Mouse (Mus musculus): ENCODE measurements at regions not wholly inside any gene's neighbourhood (a gene's known extent, or its start where the extent isn't known, plus 50 kb on each side); places are given as distances from the start of the nearest gene placed in this dataset.

DNA sequence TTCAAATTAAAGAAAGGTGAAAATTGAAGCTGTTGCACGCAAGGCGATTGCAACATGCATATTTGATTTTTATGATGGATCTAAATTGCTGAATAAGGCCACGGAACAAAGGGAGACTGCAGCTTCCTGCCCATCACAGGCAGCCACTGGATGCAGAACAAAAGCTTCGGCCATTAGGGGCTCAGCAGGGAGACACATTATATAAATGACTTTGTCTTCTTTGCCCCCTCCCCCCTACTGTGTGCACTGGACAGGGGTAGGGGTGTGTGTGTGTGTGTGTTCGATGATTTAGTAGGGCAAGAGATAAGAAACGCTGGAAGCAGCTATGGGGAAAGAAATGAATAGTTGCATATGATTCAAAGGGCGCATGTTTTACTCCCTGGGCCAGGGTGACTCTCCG is 481.2 kb upstream of the Pmfbp1 start:
- no peak for DNase-seq (ENCODE audit: low spot score in 2 of 2)

DNA sequence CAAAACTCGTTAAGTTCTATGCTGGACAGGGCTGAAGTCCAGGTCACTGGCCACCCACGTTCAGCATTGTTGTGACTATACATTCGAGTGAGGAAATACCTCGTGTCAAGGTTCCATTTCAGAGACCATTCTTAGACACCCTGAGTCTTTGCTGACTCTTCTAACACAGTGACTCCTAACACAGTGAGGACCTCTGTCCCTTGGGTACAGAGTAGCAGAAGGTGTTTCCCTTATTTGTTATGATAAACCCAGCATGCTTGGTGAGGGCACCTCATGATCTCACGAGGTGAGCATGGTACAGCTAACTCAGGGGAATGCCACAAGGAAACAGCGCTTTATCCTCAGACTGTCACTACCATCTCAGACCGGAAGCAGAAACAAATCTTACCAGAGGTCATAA is 480.2 kb upstream of the Pmfbp1 start:
- DNase-seq (ENCODE audit: low spot score in 2 of 2) = no peak

DNA sequence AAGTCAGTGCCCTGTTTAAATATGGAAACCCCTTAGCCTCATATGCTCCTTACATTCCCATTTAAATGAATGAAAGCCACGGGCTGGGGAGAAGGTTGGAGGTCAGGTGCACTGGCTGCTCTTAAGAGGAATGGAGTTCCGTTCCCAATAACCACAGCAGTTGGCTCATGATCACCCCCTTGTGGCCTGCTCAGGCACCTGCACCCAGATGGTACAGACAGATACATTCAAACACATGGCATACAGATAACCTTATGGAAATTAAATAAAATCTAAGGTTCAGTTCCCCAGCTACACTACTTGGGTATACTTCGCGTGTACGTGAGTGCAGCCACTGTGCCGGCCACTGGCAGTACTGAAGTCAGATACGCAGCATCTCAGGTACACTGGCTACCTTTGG is 479.1 kb upstream of the Pmfbp1 start:
- no peak for DNase-seq (ENCODE audit: low spot score in 2 of 2)

DNA sequence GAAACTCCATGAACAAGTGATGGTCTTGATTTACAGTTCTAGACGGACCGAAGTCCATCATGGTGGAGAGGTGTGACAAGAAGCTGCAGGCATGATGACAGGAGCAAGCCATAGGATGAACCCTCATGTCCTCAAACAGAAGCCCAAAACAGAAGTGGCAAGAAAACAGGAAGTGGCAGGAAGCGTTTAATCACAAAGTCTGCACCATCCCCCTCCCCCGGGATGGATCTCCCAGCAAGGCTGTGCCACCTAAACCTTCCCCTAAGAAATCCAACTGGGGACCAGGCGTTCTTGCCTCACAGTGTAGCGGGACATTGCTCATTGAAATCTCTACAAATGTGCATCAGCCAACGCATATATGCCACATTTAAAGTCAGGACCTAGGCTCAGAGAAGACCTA is 474.3 kb upstream of the Pmfbp1 start:
- DNase-seq (ENCODE audit: low spot score in 2 of 2) = no peak

DNA sequence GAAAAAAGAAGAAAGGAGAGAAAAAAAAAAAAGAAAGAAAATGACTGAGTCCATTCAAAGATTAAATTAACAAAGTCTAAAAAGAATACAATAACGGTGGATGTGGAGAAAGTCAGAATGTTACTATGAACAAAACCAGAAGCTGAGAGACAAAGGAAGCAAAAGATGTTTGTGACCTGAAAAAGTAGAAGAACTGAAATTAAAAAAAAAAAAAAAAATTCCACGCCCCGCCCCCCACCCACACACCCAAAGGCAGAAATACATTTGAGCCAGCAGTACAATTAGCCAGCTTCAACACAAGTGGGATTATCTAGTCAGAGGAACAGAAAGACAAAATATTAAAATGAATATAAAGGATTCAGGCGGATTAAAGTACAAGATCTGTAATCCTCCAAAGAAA is 473.7 kb upstream of the Pmfbp1 start:
- DNase-seq (ENCODE audit: low spot score in 2 of 2) = no peak

DNA sequence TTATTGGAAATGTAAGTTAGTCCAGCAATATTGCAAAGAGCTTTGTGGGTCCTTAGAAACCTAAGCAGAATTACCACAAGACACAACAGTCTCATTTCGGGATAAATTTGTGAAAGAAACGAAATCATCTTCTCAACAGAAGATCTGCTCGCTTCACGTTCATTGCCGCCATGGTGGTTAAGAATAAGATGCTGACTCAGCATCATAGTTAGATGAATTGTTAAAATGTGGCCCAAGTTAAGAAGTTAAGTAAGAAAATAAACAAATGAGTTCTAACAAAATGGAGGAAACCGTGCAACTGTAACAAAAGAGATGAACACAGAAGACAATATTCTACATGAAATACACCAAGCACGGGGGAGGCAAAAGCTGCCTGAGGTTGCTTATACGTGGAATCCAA is 465.9 kb upstream of the Pmfbp1 start:
- no peak for DNase-seq (ENCODE audit: low spot score in 2 of 2)

DNA sequence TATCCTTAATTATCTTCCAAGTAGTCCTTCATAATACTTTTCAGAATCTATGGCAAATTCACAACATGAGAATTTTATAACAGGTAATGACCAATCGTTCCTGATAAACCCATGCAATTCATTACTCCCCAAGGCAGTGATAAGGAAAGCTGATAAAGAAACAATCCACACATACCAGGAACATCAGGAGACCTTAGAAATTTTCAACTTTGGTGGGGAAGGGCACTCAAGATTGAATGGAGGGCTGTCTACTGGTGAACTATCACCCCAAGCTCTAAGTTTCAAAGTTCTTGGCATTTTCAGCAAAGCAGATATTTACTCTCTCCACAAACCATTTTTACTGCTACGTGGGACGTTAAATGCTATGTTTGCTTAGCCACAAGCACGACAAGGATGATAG is 440.2 kb upstream of the Pmfbp1 start:
- DNase-seq (ENCODE audit: low spot score in 2 of 2) = no peak

DNA sequence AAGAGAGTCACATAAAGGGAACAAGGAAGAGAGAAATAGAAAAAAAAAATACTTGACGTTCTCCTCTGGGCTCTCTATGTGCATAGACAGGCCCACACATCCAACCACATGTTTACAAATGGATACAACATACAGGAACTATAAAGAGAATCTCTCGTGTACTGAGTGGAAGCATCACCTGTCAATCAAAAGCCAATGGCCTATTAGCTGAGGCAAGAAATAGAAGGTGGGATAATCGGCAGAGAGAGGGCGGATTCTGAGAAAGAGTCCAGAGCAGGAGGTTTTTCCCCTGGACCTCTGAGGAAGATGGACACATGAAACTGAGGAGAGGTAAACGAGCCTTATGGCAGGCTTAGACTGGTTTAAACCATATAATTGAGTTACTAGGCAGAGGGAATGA is 434.7 kb upstream of the Pmfbp1 start:
- no peak for DNase-seq (ENCODE audit: low spot score in 2 of 2)

DNA sequence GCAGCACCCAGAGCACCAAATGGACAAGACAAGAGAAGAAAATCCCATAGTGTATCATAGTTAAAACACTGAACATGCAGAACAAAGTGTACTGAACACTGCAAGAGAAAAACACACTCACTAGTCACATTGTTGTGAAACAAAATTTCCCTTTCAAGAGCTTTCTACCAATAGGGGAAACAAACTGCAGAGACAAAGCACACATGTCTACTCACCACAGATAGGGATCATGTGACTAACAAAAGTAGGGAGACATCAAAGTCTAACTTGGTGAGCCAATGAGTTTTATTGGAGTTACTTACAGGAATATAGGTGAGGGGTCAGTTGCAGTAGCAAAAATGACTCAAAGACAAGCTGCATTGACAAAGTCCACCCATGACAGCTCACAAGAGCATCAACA is 431.5 kb upstream of the Pmfbp1 start:
- no peak for DNase-seq (ENCODE audit: low spot score in 2 of 2)

DNA sequence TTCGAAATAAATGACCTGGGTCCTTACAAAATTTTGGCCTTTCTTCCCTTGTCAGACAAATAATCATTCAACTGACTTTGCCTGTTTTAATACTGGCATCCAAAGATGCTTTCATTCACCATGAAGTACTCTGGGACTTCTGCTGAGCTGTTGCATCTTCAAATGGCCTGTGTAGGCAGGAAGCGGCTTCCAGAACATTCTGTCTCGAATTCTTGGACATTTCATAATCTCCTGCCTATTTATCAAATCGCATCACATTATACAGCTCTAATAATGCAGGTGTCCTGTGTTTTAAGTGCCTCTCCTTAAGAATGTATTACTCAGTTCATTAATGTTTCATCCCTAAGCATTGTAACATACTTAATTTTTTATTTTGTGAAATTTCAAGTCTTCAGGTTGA is 420.1 kb upstream of the Pmfbp1 start:
- DNase-seq (ENCODE audit: low spot score in 2 of 2) = no peak

DNA sequence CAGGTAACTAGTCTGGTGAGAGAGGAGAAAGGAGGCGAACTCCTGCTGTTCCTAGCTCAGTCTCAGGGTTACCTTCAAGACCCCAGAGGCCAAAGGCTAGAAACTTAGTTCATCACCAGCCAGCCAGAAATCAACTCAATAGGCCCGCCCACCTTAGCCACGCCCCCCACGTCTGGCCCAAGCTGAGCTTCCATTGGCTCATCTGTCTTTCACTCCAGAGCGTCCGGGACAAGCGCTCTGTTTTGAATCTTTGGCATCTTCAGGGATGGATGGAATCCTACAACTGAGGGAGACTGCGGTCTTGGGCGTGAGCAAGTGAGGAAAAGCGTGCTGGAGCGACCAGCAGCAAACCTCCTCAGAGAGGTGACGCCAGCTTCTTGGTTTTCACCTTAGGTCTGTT is 418.8 kb upstream of the Pmfbp1 start:
- no peak for DNase-seq (ENCODE audit: low spot score in 2 of 2)

DNA sequence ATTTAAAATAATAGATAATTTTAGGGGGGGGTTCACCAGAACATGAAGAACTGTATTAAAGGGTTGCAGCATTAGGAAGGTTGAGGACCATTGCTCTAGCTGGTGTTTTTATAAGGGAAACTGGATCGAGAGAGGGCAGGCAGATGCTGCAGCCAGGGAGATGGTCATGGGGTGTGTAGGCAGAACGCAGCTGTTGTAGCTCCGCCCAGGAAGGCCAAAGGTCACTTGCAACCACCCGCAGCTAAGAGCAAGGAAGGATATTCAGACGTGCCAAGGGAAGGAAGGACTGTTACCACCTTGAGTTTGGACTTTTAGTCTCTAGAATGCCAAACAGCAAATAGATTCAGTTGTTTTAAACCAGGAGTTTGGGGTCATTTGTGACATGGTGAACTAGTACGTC is 414.6 kb upstream of the Pmfbp1 start:
- no peak for DNase-seq (ENCODE audit: low spot score in 2 of 2)

DNA sequence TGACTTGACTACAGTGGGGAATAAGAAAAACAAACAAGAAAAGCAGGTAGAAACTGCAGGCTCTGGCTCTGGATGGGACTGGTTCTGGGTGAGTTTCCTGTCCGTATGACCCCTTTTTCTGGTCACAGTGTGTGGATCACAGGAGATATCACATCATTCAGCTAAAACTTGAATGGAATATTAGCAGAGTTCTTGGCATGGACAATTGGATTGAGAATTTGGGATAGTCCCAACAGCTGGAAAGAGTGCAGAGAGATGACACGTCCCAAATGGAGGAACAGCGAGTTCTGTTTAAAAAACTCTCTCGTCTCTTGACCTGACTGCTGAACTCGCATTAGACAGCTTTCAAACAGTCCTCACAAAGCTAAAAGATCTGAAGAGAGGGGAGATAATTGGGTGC is 412.5 kb upstream of the Pmfbp1 start:
- DNase-seq (ENCODE audit: low spot score in 2 of 2) = no peak

DNA sequence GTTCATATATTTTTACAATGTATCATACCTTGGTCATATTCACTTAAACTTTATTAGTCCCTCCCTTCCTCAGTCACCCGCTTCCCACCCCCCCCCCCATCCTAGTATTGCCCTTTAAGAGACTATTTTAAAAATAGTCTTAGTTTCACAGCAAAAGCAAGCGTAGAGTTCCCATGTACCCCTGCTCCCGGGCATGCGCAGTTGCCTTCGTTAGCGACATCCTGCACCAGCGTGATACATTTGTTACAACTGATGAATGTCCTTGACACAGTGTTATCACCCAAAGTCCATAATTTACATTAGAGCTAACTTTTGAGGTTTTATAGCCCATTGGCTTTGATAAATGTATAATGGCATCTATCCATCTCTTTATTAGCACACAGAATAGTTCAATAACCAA is 408.7 kb upstream of the Pmfbp1 start:
- DNase-seq (ENCODE audit: low spot score in 2 of 2) = no peak

DNA sequence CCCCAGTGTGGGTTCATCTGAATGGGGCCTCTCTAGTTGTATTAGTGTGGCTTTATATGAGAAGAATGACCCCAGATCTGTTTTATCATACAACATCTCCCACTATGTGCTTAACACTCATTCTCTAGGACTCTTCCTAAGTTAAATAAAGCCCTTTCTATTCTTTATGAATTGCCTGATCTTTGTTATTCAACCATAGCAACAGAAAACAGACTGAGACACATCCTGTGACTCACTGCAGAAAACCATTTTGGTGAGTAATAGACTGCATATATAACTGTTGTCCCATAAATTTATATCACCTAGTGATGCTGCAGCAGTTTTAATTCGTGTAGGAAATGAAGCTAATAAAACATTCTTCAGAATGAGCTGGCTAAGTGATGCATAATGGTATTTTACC is 406.0 kb upstream of the Pmfbp1 start:
- DNase-seq (ENCODE audit: low spot score in 2 of 2) = no peak

DNA sequence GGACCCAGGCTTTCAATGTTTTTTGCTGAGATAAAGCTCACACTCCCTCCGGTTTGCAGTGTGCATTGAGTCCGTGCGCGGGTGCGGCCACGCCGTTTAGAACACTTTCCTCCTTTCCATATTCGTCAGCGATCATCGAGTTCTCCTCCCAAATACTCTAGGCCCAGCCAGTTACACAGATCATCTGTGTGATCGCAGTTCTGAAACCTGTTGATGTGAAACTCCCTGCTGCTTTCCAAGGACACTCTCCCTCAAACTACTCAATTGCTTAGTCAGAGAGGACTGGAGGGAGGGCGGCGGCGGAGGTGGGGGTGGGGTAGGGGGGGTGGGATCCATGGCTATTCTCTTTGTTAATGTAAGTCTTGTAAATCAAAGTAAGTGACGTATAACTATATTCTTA is 394.2 kb upstream of the Pmfbp1 start:
- no peak for DNase-seq (ENCODE audit: low spot score in 2 of 2)

DNA sequence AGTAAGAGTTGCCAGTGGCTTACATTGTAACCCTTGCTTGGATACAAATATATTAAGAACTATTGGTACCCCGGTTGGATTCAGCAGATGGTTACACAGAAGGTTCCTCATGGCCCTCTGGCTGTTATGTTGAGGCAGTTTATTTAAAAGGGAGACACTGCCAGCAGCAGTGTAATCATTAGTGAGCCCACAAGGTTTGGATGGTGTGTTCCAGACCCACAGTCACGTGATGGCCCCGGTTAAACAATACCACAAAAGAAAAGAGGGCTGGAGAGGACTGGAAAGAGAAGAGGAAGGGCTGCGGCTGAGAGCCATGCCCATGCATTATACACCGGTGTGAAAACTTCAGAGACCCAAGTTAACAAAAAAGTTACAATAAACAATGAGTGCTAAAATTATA is 392.4 kb upstream of the Pmfbp1 start:
- no peak for DNase-seq (ENCODE audit: low spot score in 2 of 2)

DNA sequence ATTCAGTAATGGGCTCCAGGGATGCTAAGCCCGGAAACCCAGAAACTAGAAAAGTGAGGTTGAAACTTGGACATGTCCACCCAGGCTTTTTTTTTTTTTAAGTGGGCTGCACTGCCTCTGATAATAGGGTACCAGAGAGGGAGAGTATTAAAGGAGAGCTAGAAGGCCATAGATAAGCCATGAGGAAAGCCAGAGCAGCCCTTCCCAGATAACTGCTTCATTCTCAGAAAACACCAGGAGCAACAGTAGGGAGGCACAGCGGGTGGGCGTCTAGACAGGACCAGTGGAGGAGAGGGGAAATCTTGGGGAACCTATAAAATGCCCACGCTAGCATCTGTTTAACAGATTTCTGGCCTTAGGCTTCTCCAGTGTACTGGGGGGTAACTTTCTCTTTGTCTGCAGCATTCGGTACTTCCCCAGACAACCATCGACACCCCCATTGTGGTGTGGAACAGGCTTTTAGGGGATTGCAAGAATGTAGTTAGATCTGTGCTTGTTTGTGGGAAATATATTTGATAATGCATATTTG is 389.0 kb upstream of the Pmfbp1 start:
- no peak for DNase-seq (ENCODE audit: low spot score in 2 of 2)

DNA sequence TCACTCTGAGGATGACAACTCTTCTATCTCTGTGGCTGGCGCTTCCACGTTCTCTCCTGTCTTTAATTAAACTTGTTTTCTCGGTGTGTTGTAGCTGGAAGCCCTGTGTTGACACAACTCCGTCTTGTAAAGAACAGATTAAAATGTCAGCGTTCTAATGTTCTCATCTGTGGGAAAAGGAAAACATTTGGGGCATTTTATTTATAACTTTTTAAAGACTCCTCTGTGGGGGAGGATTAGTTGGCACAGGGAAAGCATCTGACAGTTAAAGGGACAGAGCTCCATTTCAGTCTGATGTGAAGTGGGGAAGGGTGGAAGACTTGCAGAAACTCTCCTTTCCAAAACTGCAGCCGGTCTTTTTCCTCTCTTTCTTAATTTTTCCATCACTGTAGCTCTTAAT is 388.1 kb upstream of the Pmfbp1 start:
- no peak for DNase-seq (ENCODE audit: low spot score in 2 of 2)

DNA sequence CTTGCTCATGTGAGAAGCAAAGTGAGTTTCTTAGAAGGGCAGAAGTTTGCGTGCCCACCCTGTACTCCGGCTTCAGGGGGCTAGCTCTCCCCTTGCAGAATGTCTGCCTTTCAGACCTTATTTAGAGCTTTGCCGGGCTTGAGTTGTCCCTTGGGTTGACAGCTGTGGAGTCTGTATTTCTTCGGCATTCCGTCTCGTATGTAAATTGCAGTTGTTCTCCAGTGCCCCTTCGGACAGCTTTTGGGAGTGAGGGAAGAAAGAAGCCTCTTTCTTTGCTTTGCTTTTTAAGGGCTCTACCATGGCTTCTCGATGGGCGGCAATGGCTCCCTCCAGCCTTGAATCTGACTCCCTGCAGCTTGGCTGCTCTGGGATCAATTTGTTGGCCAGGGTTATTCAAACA is 386.9 kb upstream of the Pmfbp1 start:
- no peak for DNase-seq (ENCODE audit: low spot score in 2 of 2)

DNA sequence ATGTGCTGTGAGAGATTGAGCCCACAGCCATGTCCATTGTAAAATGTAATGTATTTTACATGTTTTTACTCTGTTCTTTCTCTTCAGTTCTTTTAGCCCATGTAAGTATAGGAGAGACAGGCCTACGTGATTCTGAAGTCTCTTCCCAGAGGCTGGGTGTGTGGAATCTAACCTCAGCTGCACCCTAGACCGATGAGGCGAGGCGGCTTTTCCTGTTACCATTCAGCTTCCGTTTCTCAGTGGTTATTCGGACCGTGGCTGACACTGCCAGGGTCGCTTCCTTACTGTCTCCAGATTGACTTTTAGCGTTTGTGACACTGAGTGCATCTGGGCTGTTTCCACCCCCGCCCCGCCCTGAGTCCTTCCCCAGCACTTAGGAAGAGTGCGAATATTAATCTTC is 386.1 kb upstream of the Pmfbp1 start:
- DNase-seq (ENCODE audit: low spot score in 2 of 2) = no peak

DNA sequence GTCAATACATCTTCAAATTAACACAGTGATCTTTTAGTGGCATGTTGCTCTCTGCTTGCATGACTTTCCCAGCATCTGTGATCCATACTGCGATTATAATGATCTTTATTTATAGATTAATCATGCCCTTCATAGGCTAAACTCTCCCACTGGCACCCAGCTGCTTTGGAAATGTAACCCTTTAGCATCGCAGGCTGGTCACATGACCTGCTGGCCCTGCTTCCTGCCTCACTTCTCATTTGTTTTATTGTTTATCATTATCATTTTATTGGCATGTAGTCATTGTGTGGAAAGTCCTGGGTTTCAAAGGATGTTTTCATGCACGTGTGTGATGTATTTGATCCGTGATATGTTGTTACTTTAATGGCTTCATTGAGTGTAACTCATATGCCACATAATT is 384.4 kb upstream of the Pmfbp1 start:
- no peak for DNase-seq (ENCODE audit: low spot score in 2 of 2)

DNA sequence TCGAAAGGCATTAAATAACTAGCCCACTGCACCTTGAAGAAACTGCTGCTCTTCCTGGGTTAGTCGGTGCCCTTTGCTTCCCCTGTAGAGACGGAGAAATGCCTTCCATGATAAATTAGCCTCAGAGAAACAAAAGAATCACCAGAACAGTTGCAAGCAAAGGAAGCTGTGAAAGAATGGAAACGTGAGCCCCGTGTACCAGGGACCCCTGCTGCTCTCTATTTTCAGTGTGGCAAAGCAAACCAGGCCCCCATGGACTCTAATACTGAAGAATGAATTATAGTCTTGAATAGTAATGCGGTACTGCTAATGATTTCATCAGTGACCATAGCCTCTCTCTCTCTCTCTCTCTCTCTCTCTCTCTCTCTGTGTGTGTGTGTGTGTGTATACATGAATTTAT is 372.1 kb upstream of the Pmfbp1 start:
- DNase-seq (ENCODE audit: low spot score in 2 of 2) = no peak

DNA sequence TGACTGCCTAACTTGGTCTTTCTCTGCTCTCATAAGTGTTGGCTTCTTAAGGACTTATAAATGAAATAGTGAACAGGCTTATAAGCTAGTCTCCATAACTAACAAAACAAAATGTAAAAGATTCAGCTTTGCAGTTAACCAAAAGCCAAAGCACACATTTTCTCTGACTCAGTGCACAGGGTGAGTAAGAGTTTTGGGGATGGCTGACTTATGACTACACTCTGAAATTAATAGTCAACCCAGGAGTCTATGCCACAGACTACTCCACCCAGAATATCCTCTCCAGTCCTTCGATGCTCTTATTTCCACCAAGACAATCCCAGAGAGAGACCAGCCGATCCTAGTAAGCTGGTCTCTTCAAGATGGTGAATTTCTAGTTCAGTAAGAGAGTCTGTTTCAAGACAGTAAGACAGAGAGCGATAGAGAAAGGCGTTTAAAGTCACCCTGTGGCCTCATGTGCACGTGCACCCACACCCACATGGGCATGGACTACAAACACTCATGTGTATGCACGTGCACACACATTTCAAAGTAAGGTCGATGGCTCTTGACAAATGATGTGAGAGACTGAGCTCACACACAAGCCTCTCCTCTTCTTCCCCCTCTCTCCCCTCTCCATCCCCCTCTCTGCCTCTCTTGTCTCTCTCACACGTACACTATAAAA is 351.2 kb upstream of the Pmfbp1 start:
- DNase-seq (ENCODE audit: low spot score in 2 of 2) = no peak

Measured in left cerebral cortex, adult 18-20 months (tissue).